ENCODE assay signal across 21 mouse cellular contexts in the genomic region with DNA sequence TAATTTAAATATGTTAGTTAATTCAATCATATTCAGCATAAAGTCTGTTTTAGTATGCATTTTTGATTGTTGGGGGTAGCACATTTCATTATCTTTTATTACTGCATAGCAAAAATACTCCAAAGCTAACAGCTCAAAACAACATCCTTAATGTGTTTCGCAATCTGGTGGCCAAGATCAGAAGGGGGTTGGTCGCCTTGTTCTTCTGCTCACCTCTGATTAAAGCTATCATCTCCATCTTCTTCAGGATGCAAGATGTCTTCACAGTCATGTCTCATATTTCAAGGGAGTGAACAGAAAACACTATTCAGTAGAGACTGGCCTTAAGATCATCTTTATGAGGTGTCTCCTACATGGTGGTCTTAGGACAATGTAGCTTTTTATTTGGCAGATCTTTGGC.
DNase-seq lines count a peak whose midpoint lies in the region; ATAC-seq and TF ChIP-seq lines count a peak whose summit lies in the region.
"Had no signal": no experiment of that assay in that cellular context is flagged by ENCODE, and none has a peak within 500 bp of the region (broad histone marks: within the 10 kb centered on the region; RNA-seq: fewer than 3 reads in every experiment).

No protein-coding gene starts in this region.

- H3K27ac ChIP-seq in liver, embryonic 14.5 days: no peak overlapping the region
- H3K27ac ChIP-seq in liver, embryonic 11.5 days (ENCODE audit: low read depth, low read length): no peak overlapping the region
- H3K27ac ChIP-seq in limb, embryonic 14.5 days (replicated peaks; ENCODE audit: low read depth, low read length): no peak overlapping the region
- no peak overlapping the region for H3K27ac ChIP-seq in forebrain, postnatal 0 days (ENCODE audit: low read depth, low read length)
- H3K27ac ChIP-seq: embryonic facial prominence, embryonic 13.5 days; forebrain, embryonic 13.5 days; gastrocnemius, adult 2 months; hindbrain, embryonic 12.5 days had no signal

- no peaks in the 10 kb centered on the region for H3K27me3 ChIP-seq in liver, embryonic 14.5 days (ENCODE audit: control insufficient read depth, insufficient read depth, low read length)
- no peaks in the 10 kb centered on the region for H3K27me3 ChIP-seq in liver, embryonic 11.5 days (replicated peaks; ENCODE audit: control insufficient read depth, insufficient read depth, low read length)
- H3K27me3 ChIP-seq in C2C12 (ENCODE audit: control insufficient read depth, insufficient read depth, insufficient read length): no peaks in the 10 kb centered on the region
- H3K27me3 ChIP-seq in limb, embryonic 14.5 days (ENCODE audit: control insufficient read depth, insufficient read depth, low read length): no peaks in the 10 kb centered on the region
- H3K27me3 ChIP-seq in forebrain, postnatal 0 days (ENCODE audit: insufficient read depth, low read length): no peaks in the 10 kb centered on the region
- H3K27me3 ChIP-seq: embryonic facial prominence, embryonic 13.5 days; forebrain, embryonic 13.5 days; hindbrain, embryonic 12.5 days had no signal

- H3ac ChIP-seq in C2C12 (ENCODE audit: control insufficient read depth, insufficient read length, low read depth): no peak overlapping the region

- no peak overlapping the region for H3K4me3 ChIP-seq in liver, embryonic 14.5 days (ENCODE audit: insufficient read depth in 1 of 2, low read depth in 2 of 2, low read length in 2 of 2)
- no peak overlapping the region for H3K4me3 ChIP-seq in liver, embryonic 11.5 days (ENCODE audit: low read depth, low read length)
- no peak overlapping the region for H3K4me3 ChIP-seq in C2C12 (ENCODE audit: insufficient read depth, poor library complexity, severe bottlenecking)
- H3K4me3 ChIP-seq in limb, embryonic 14.5 days (replicated peaks; ENCODE audit: low read length): no peak overlapping the region
- H3K4me3 ChIP-seq in forebrain, postnatal 0 days (ENCODE audit: low read depth, low read length): no peak overlapping the region
- H3K4me3 ChIP-seq: embryonic facial prominence, embryonic 13.5 days; forebrain, embryonic 13.5 days; gastrocnemius, adult 2 months; hindbrain, embryonic 12.5 days had no signal

- TF ChIP-seq CTCF in liver, embryonic 14.5 days (IDR thresholded peaks at IDR 0.05; ENCODE audit: low read depth): no peak
- no peak for TF ChIP-seq CTCF in C2C12 (IDR thresholded peaks at IDR 0.05; ENCODE audit: control insufficient read depth, insufficient read depth, insufficient read length)
- no peak for TF ChIP-seq CTCF in forebrain, postnatal 0 days (IDR thresholded peaks at IDR 0.05; ENCODE audit: low read depth)

- no peak overlapping the region for H3K4me2 ChIP-seq in liver, embryonic 14.5 days (ENCODE audit: low read depth)
- no peak overlapping the region for H3K4me2 ChIP-seq in liver, embryonic 11.5 days
- H3K4me2 ChIP-seq in limb, embryonic 14.5 days (replicated peaks; ENCODE audit: low read depth, low read length, severe bottlenecking): no peak overlapping the region
- H3K4me2 ChIP-seq in forebrain, postnatal 0 days (ENCODE audit: low read depth): no peak overlapping the region
- H3K4me2 ChIP-seq: embryonic facial prominence, embryonic 13.5 days; forebrain, embryonic 13.5 days; hindbrain, embryonic 12.5 days had no signal

- no peak for DNase-seq in liver, embryonic 14.5 days (ENCODE audit: low read depth in 3 of 3, low spot score in 3 of 3)
- no peak for DNase-seq in liver, embryonic 11.5 days (ENCODE audit: low spot score)
- no peak for DNase-seq in limb, embryonic 14.5 days (ENCODE audit: low spot score)
- no peak for DNase-seq in forebrain, postnatal 0 days
- no peak for DNase-seq in gastrocnemius, postnatal 14 days
- DNase-seq: adrenal gland, postnatal 10 days; cerebellum, adult 11 months; cerebellum, adult 8-10 months; cerebellum, postnatal 14 days; gastrocnemius, adult 2 months; gastrocnemius, postnatal 36 days; heart, adult 11 months; heart, postnatal 10 days; heart, postnatal 4 days had no signal

- no peak for TF ChIP-seq POLR2A in limb, embryonic 14.5 days (IDR thresholded peaks at IDR 0.05; ENCODE audit: borderline replicate concordance, extremely low read depth, insufficient read depth, insufficient read length)

- H3K9me3 ChIP-seq in liver, embryonic 14.5 days (ENCODE audit: control insufficient read depth, low read length): no peaks in the 10 kb centered on the region
- H3K9me3 ChIP-seq in liver, embryonic 11.5 days (ENCODE audit: control insufficient read depth, low read length): no peaks in the 10 kb centered on the region
- H3K9me3 ChIP-seq in limb, embryonic 14.5 days (ENCODE audit: control insufficient read depth, low read length): no peaks in the 10 kb centered on the region
- H3K9me3 ChIP-seq in forebrain, postnatal 0 days (ENCODE audit: low read length): no peaks in the 10 kb centered on the region
- H3K9me3 ChIP-seq: embryonic facial prominence, embryonic 13.5 days; G1E; hindbrain, embryonic 12.5 days had no signal

- H3K79me3 ChIP-seq in C2C12 (ENCODE audit: low read depth): no peaks in the 10 kb centered on the region

- no peak overlapping the region for H3K9ac ChIP-seq in liver, embryonic 14.5 days (replicated peaks)
- no peak overlapping the region for H3K9ac ChIP-seq in liver, embryonic 11.5 days (ENCODE audit: low read depth, low read length)
- H3K9ac ChIP-seq in limb, embryonic 14.5 days (ENCODE audit: low read depth, low read length, severe bottlenecking): no peak overlapping the region
- no peak overlapping the region for H3K9ac ChIP-seq in forebrain, postnatal 0 days
- H3K9ac ChIP-seq: embryonic facial prominence, embryonic 13.5 days; forebrain, embryonic 13.5 days; hindbrain, embryonic 12.5 days had no signal

- intact Hi-C loops in gastrocnemius, postnatal 14 days (cut with DNase I; ENCODE audit: low total_unique reads): no loop called here

- whole genome bisulfite sequencing in liver, embryonic 14.5 days (ENCODE audit: insufficient replicate concordance): 54% methylated on average over 2 of the region's 2 CpGs
- WGBS in liver, embryonic 11.5 days: 68% methylated on average over 2 of the region's 2 CpGs
- WGBS in limb, embryonic 14.5 days: 91% methylated on average over 2 of the region's 2 CpGs
- WGBS in forebrain, postnatal 0 days: 89% methylated on average over 2 of the region's 2 CpGs

- ATAC-seq in liver, embryonic 14.5 days (ENCODE audit: insufficient read depth): peak; percentile 37; the same call in 1 of the 2 replicates
- ATAC-seq in liver, embryonic 11.5 days (replicated peaks; ENCODE audit: low FRiP score): no peak
- ATAC-seq in limb, embryonic 14.5 days (ENCODE audit: low FRiP score, low read depth): 0 out of 2 replicates have a peak, but pooled peaks have one; percentile 9
- ATAC-seq in forebrain, postnatal 0 days: no peak
- ATAC-seq: CD4-positive, CD25-positive, alpha-beta regulatory T cell, adult 4 months; forebrain, embryonic 13.5 days; hindbrain, embryonic 16.5 days had no signal

- H3K36me3 ChIP-seq in liver, embryonic 14.5 days (replicated peaks; ENCODE audit: control insufficient read depth, insufficient read depth, low read depth): no peaks in the 10 kb centered on the region
- H3K36me3 ChIP-seq in liver, embryonic 11.5 days (ENCODE audit: control insufficient read depth, insufficient read depth, low read length): no peaks in the 10 kb centered on the region
- no peaks in the 10 kb centered on the region for H3K36me3 ChIP-seq in C2C12 (ENCODE audit: control insufficient read depth, insufficient read depth)
- no peaks in the 10 kb centered on the region for H3K36me3 ChIP-seq in limb, embryonic 14.5 days (ENCODE audit: control insufficient read depth, insufficient read depth, low read length)
- H3K36me3 ChIP-seq in forebrain, postnatal 0 days (ENCODE audit: insufficient read depth): no peaks in the 10 kb centered on the region
- H3K36me3 ChIP-seq: embryonic facial prominence, embryonic 13.5 days; G1E; hindbrain, embryonic 12.5 days had no signal

- H3K4me1 ChIP-seq in liver, embryonic 14.5 days (replicated peaks; ENCODE audit: control insufficient read depth in 2 of 2, insufficient read depth in 2 of 2, low read length in 1 of 2): no peaks in the 10 kb centered on the region
- no peaks in the 10 kb centered on the region for H3K4me1 ChIP-seq in liver, embryonic 11.5 days (replicated peaks; ENCODE audit: control insufficient read depth, insufficient read depth, low read length)
- peaks cover 2% of the 10 kb centered on the region; the same call in 1 of the 2 replicates for H3K4me1 ChIP-seq in limb, embryonic 14.5 days (ENCODE audit: control insufficient read depth, insufficient read depth, low read length)
- no peaks in the 10 kb centered on the region for H3K4me1 ChIP-seq in forebrain, postnatal 0 days (ENCODE audit: insufficient read depth)
- H3K4me1 ChIP-seq: embryonic facial prominence, embryonic 13.5 days; forebrain, embryonic 13.5 days; hindbrain, embryonic 12.5 days had no signal

- no peak for TF ChIP-seq EP300 in liver, embryonic 14.5 days (IDR thresholded peaks at IDR 0.05; ENCODE audit: low read depth)

- H3K79me2 ChIP-seq in C2C12 (ENCODE audit: control insufficient read depth, insufficient read depth): no peaks in the 10 kb centered on the region

TF ChIP-seq in C2C12, 6 proteins besides CTCF, POLR2A, EP300 and RAD21:
- peak; percentile 62 for TF ChIP-seq CEBPB (IDR thresholded peaks at IDR 0.05; ENCODE audit: low read depth)
- TF ChIP-seq USF1 (IDR thresholded peaks at IDR 0.05; ENCODE audit: low read depth): no peak
- no peak for TF ChIP-seq MYOD1 (IDR thresholded peaks at IDR 0.05; ENCODE audit: control insufficient read depth, insufficient read length, low read depth)
TF ChIP-seq in C2C12: peak in this region for 1.

Comparison
In these comparisons a context has a peak if more than half of its experiments do, and no peak if none do; other contexts are left out.
1. ATAC-seq: peak in liver, embryonic 14.5 days (single experiment) and limb, embryonic 14.5 days (single experiment); none in liver, embryonic 11.5 days (single experiment) and forebrain, postnatal 0 days (single experiment).